Mouse (Mus musculus) forebrain, embryonic 12.5 days (tissue): ENCODE measurements around the gene Stat5b. TPM values are rescaled to one million over a fixed set of nuclear protein-coding genes. Genes with fewer than 3 reads are reported as not detected.

Experiments
- ATAC-seq: fragments of 200-750 bp; cut with Nextera tagmentation; 2 replicates; pipeline ENCODE4 v1.8.0; 2017; ENCODE audit warnings: moderate TSS enrichment; ENCODE audit not compliant: low FRiP score
- H3K27ac ChIP-seq: fragments of 300-500 bp; sonication (generic); 2 replicates; pipeline ENCODE4 v1.5.1; 2016; ENCODE audit warnings: mild to moderate bottlenecking
- H3K27me3 ChIP-seq: fragments of 300-500 bp; sonication (generic); 2 replicates; pipeline ENCODE4 v1.6.1; 2016; ENCODE audit warnings: mild to moderate bottlenecking
- H3K36me3 ChIP-seq: fragments of 300-500 bp; sonication (generic); replicated peaks from 2 replicates; pipeline ENCODE4 v1.6.1; 2016; ENCODE audit warnings: mild to moderate bottlenecking
- H3K4me1 ChIP-seq: fragments of 300-500 bp; sonication (generic); 2 replicates; pipeline ENCODE4 v1.6.1; 2016
- H3K4me2 ChIP-seq: fragments of 300-500 bp; sonication (generic); 2 replicates; pipeline ENCODE4 v1.6.1; 2016; ENCODE audit warnings: mild to moderate bottlenecking, moderate library complexity
- H3K4me3 ChIP-seq: fragments of 300-500 bp; sonication (generic); replicated peaks from 2 replicates; pipeline ENCODE4 v1.5.1; 2016; ENCODE audit warnings: mild to moderate bottlenecking
- H3K9ac ChIP-seq: fragments of 300-500 bp; sonication (generic); 2 replicates; pipeline ENCODE4 v1.6.1; 2016; ENCODE audit warnings: mild to moderate bottlenecking
- H3K9me3 ChIP-seq: fragments of 300-500 bp; sonication (generic); 2 replicates; pipeline ENCODE4 v1.6.1; 2016
- WGBS: fragments of 180-500 bp; shearing (Covaris S2); methylation state at CpG from one replicate; pipeline ENCODE4 v1.1.7; 2016; 5-methylcytosine and 5-hydroxymethylcytosine counted together
- polyA plus RNA-seq: library from polyadenylated mRNA; unstranded; fragments of >200 nt; fragmentation: Nextera tagmentation; extraction: Ambion mirVana; gene quantifications from 2 replicates; pipeline ENCODE4 v1.2.1, GENCODE M21; 2016

The Stat5b gene
- polyA plus RNA-seq, 1 experiment from 2014 or later, result 16.6 TPM

DNA sequence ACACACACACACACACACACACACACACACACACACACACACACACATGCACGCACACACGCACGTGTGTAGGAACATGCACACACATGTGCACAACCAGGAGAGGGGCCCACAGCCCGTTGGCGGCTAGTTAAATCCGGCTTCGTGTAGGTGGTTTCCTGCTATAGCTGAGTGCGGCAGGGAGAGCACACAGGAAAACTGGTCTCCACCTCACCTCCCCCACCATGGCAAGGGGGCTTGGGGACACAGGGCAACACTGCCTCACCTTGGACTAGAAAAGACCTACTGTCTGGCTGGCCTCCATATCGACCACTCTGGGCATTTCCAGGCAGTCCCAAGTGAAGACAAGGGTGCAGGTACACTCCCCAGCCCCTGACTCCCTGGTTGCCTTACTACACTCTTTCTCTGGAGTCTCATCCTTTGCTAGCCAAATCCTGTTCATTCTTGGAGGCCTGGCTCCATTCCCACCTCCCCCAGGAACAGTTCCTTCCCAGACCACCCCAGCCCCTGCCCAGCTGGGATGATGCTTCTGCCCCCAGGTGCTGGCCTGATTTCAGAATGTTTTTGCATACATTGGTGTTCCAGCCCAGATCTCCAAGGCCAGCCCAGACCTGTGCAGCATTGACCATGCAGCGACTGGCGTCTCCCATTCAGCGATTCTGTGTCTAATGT lies 96.4 kb downstream of the Stat5b start:
- 84% methylated on average over 12 of the region's 12 CpGs for WGBS
- Histone ChIP-seq H3K4me1 (peaks cover 7% of the 10 kb centered on the region), H3K9me3 (no peaks in the 10 kb centered on the region), H3K27ac (no peak overlapping the region), H3K4me2 (no peak overlapping the region), H3K36me3 (no peaks in the 10 kb centered on the region), H3K9ac (no peak overlapping the region), H3K27me3 (peaks cover 12% of the 10 kb centered on the region), H3K4me3 (no peak overlapping the region)
- ATAC-seq, result no peak

DNA sequence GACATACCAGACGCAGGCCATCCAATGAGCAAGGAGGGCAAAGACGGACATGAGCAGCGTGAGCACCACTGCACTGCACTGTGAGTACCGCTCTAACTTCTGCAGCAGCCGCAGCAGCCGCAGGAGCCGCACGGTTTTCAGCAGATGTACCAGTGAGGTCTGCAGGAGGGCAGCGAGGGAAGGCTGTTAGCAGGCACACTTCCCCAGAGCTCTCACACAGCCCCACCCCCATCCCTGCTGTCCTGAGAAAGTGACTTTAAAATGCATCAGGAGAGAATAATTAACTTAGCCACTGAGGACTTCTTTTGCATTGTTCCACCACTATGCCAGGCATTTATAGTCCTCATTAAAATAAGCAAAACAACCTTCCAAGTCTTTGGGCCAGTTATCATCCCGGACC lies 98.2 kb downstream of the Stat5b start:
- no peaks in the 10 kb centered on the region for H3K36me3 ChIP-seq
- peaks cover 13% of the 10 kb centered on the region for H3K27me3 ChIP-seq
- no peak for ATAC-seq
- no peaks in the 10 kb centered on the region for H3K9me3 ChIP-seq
- H3K4me3 ChIP-seq, result no peak overlapping the region
- H3K9ac ChIP-seq, result no peak overlapping the region
- no peaks in the 10 kb centered on the region for H3K4me1 ChIP-seq
- WGBS, result 41% methylated on average over 10 of the region's 10 CpGs
- H3K4me2 ChIP-seq, result no peak overlapping the region
- no peak overlapping the region for H3K27ac ChIP-seq

DNA sequence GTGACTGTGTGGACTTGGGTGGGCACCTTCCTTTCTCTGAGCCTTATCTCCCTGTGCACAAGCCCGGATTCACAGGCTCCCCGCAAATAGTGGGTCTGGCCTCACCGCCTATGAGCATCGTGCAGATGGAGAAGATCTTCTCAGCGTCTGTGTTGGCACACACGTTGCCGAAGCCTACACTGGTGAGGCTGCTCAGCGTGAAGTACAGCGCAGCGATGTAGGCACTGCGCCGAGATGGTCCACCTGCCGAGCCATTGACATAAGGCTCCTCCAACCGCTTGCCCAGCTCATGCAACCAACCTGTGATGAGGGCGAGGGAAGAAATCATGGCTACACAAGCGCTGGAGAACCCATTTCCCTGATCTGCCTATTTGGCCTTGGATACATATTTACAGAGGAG lies 100.4 kb downstream of the Stat5b start:
- Histone ChIP-seq H3K27me3 (peaks cover 7% of the 10 kb centered on the region), H3K36me3 (no peaks in the 10 kb centered on the region), H3K4me2 (no peak overlapping the region), H3K9me3 (no peaks in the 10 kb centered on the region), H3K27ac (no peak overlapping the region), H3K4me3 (no peak overlapping the region), H3K9ac (no peak overlapping the region), H3K4me1 (0 out of 2 replicates have a peak, but pooled peaks cover 4% of the 10 kb centered on the region)
- no peak for ATAC-seq
- 92% methylated on average over 16 of the region's 16 CpGs for WGBS

DNA sequence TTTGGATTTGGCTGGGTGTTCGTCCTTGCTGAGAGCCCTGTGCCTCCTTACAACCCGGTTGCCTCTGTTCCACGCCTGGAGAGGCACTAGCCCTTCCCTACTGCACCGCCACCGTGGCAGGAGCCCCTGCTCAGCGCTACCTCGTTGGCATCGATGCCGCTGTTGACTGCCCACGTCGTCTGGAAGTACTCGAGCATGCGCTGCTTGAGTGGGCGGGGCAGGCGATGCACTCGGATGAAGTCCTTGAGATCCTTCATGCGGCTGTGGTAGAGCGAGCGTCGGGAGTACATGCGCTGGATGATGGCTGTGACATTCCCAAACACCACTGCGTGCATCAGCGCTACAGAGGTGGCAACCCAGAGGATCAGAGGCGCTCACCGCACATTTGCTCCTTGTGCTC lies 101.1 kb downstream of the Stat5b start:
- Histone ChIP-seq H3K4me2 (no peak overlapping the region), H3K4me1 (0 out of 2 replicates have a peak, but pooled peaks cover 4% of the 10 kb centered on the region), H3K27ac (no peak overlapping the region), H3K9me3 (no peaks in the 10 kb centered on the region), H3K36me3 (no peaks in the 10 kb centered on the region), H3K27me3 (peaks cover 7% of the 10 kb centered on the region), H3K4me3 (no peak overlapping the region), H3K9ac (no peak overlapping the region)
- no peak for ATAC-seq
- 59% methylated on average over 25 of the region's 25 CpGs for WGBS

DNA sequence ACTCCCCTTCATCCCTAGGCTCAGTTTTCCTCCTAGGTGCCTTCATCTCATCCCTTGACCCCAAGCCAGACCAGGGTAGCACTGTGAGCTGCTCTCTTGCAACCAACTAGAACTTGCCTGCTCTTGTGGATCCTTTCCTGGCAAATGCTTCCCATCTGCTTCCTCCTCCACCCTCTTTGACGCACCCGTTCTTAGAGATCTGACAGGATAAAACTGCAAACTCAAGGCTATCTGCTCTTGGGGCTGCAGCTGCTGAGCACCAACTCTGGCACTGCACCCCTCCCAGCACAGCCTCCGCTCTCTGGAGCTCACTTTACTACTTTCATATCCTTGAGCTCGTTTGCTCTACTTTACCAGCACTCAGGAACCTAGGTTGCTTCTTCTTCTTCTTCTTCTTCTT lies 101.9 kb downstream of the Stat5b start:
- no peak overlapping the region for H3K4me2 ChIP-seq
- no peak overlapping the region for H3K9ac ChIP-seq
- no peak overlapping the region for H3K27ac ChIP-seq
- H3K4me3 ChIP-seq, result no peak overlapping the region
- no peak for ATAC-seq
- peaks cover 7% of the 10 kb centered on the region for H3K27me3 ChIP-seq
- 0 out of 2 replicates have a peak, but pooled peaks cover 4% of the 10 kb centered on the region for H3K4me1 ChIP-seq
- 82% methylated on average over 4 of the region's 4 CpGs for WGBS
- H3K9me3 ChIP-seq, result no peaks in the 10 kb centered on the region
- no peaks in the 10 kb centered on the region for H3K36me3 ChIP-seq

DNA sequence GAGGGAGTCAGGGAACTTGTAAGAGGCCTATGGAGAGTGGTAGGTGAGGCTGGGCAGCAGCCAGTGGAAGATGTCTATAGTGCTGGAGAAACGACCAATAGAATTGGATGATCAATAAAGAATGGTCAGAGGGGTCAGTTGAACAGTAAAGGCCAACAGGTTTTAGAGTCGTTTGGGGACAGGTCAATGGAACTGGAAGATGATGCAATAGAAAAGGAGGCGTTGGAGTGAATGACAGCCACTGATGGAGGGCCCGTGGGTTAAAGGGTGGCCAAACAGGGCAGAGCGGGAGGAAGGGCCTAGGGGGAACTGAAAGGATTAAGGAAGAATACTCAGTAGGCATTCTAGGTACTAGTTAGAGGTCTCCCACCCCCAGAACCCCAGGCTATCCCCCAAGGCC lies 103.4 kb downstream of the Stat5b start:
- Histone ChIP-seq H3K4me1 (0 out of 2 replicates have a peak, but pooled peaks cover 4% of the 10 kb centered on the region), H3K27me3 (peaks cover 7% of the 10 kb centered on the region), H3K4me3 (no peak overlapping the region), H3K27ac (no peak overlapping the region), H3K9ac (no peak overlapping the region), H3K9me3 (no peaks in the 10 kb centered on the region), H3K4me2 (no peak overlapping the region), H3K36me3 (no peaks in the 10 kb centered on the region)
- 79% methylated on average over 5 of the region's 5 CpGs for WGBS
- ATAC-seq, result no peak

DNA sequence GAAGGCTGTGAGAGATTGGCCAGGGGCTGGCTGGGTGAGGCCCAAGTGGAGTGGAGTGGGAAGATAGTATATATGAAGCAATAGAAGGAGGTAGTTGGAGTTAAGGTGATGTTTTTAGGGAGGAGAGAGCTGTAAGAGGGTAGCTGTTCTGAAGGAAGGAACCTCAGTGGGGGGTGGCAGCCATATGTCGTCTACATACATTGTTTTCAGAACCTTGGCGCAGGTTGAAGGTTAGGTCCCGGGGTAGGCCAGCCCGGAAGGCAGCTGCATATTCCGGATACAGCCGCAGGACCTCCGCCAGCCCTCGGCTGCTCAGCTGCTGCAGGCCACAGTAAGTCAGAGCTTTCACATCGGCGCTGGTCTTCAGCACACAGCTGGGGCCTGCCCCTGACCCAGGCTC lies 104.0 kb downstream of the Stat5b start:
- ATAC-seq, result no peak
- no peak overlapping the region for H3K9ac ChIP-seq
- H3K9me3 ChIP-seq, result no peaks in the 10 kb centered on the region
- no peak overlapping the region for H3K4me2 ChIP-seq
- H3K27me3 ChIP-seq, result peaks cover 7% of the 10 kb centered on the region
- H3K36me3 ChIP-seq, result no peaks in the 10 kb centered on the region
- H3K4me3 ChIP-seq, result no peak overlapping the region
- 0 out of 2 replicates have a peak, but pooled peaks cover 4% of the 10 kb centered on the region for H3K4me1 ChIP-seq
- no peak overlapping the region for H3K27ac ChIP-seq
- 88% methylated on average over 10 of the region's 10 CpGs for WGBS

GRCm38 (mm10) chr11:100745085-100745484 lies 105.4 kb downstream of the Stat5b start:
- ATAC-seq, result peak; percentile 30; the same call in 1 of the 2 replicates
- Histone ChIP-seq H3K4me2 (no peak overlapping the region), H3K36me3 (no peaks in the 10 kb centered on the region), H3K9me3 (no peaks in the 10 kb centered on the region), H3K27ac (no peak overlapping the region), H3K4me1 (0 out of 2 replicates have a peak, but pooled peaks cover 4% of the 10 kb centered on the region), H3K4me3 (no peak overlapping the region), H3K9ac (no peak overlapping the region), H3K27me3 (peaks cover 12% of the 10 kb centered on the region)
- WGBS, result 18% methylated on average over 6 of the region's 6 CpGs

DNA sequence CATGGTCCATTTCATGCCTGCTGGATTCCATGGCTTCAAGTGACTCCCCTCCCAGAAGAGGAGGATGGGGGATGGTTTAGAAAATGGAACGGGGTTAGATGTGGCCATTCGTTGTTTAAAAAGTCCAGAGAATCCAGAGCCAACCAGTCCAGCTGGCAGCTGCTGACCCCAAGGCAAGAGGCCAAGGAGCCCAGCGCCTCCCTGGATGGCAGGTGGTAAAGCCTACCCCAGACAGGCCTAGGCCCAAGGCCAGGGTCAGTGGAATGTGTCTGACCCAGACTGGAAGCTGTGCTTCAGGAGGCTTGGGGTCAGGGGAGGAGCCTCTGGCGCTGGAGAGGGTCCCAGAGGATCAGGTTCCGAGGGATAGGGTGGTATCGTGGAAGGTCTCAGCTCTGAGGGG lies 109.2 kb downstream of the Stat5b start:
- Histone ChIP-seq H3K27me3 (peaks cover 9% of the 10 kb centered on the region), H3K27ac (no peak overlapping the region), H3K4me2 (no peak overlapping the region), H3K4me3 (no peak overlapping the region), H3K36me3 (no peaks in the 10 kb centered on the region), H3K4me1 (peaks cover 22% of the 10 kb centered on the region), H3K9ac (no peak overlapping the region), H3K9me3 (no peaks in the 10 kb centered on the region)
- no peak for ATAC-seq
- WGBS, result 81% methylated on average over 6 of the region's 6 CpGs

GRCm38 (mm10) chr11:100738749-100739148 lies 111.8 kb downstream of the Stat5b start:
- H3K4me1 ChIP-seq, result peaks cover 24% of the 10 kb centered on the region
- peaks cover 9% of the 10 kb centered on the region for H3K27me3 ChIP-seq
- no peak overlapping the region for H3K27ac ChIP-seq
- H3K4me3 ChIP-seq, result peak overlapping the region; percentile 89
- ATAC-seq, result peak; percentile 10; the same call in 1 of the 2 replicates
- H3K9ac ChIP-seq, result 0 out of 2 replicates have a peak overlapping the region, but pooled peaks have one; percentile 18
- WGBS, result 10% methylated on average over 5 of the region's 5 CpGs
- H3K9me3 ChIP-seq, result no peaks in the 10 kb centered on the region
- no peaks in the 10 kb centered on the region for H3K36me3 ChIP-seq
- H3K4me2 ChIP-seq, result peak overlapping the region; percentile 60

GRCm38 (mm10) chr11:100738066-100738604 lies 112.4 kb downstream of the Stat5b start, which contains the start of gene Rab5c:
Rab5c (minus strand) TSS chr11:100738215.
- Histone ChIP-seq H3K4me3 (peak within 1 kb of the TSS; percentile 89), H3K4me2 (peak within 1 kb of the TSS; percentile 94), H3K27me3 (peaks cover 9% of the 10 kb centered on the region), H3K36me3 (no peaks in the 10 kb centered on the region), H3K27ac (peak within 1 kb of the TSS; percentile 75), H3K4me1 (peaks cover 24% of the 10 kb centered on the region), H3K9ac (peak within 1 kb of the TSS; percentile 92), H3K9me3 (no peaks in the 10 kb centered on the region)
- WGBS, result under 1% methylated on average over 39 of the region's 39 CpGs
- peak; percentile 99 for ATAC-seq

- Histone ChIP-seq H3K4me3 (peak overlapping the region; percentile 89), H3K9ac (peak overlapping the region; percentile 92), H3K4me1 (peaks cover 24% of the 10 kb centered on the region), H3K9me3 (no peaks in the 10 kb centered on the region), H3K4me2 (peak overlapping the region; percentile 94), H3K36me3 (no peaks in the 10 kb centered on the region), H3K27ac (no peak overlapping the region), H3K27me3 (peaks cover 9% of the 10 kb centered on the region)
- no peak for ATAC-seq
- WGBS, result 3% methylated on average over 13 of the region's 13 CpGs
Measured at GRCm38 (mm10) chr11:100737105-100737733, 113.3 kb downstream of the Stat5b start.
